Mouse (Mus musculus) G1E (cell line): ENCODE measurements around the gene Zfp599. TPM values are rescaled to one million over a fixed set of nuclear protein-coding genes. Genes with fewer than 3 reads are reported as not detected.
"Not testable (repeated sequence)": the region's sequence is repeated elsewhere in the genome, so short reads cannot be mapped to it uniquely, and the experiment has no call there.

ENCODE experiments used
- ATAC-seq: 2 replicates; pipeline ENCODE4 v1.8.0; 2016; ENCODE audit warnings: mild to moderate bottlenecking; ENCODE audit not compliant: insufficient number of reproducible peaks, poor library complexity, low FRiP score, severe bottlenecking; ENCODE audit errors: extremely low read depth
- DNase-seq: peaks from one replicate; pipeline ENCODE4 v3.0.0; 2012; ENCODE audit warnings: low spot score
- H3K27me3 ChIP-seq: 2 replicates; pipeline ENCODE4 v1.6.1; 2012; ENCODE audit warnings: mild to moderate bottlenecking, low read length, inconsistent platforms; ENCODE audit not compliant: insufficient read depth
- H3K36me3 ChIP-seq: replicated peaks from 2 replicates; pipeline ENCODE3; 2012; ENCODE audit warnings: mild to moderate bottlenecking, inconsistent platforms
- H3K4me1 ChIP-seq: 2 replicates; pipeline ENCODE4 v1.6.1; 2012; ENCODE audit warnings: low read depth, low read length, inconsistent platforms, mixed read lengths; ENCODE audit not compliant: insufficient read depth
- H3K4me3 ChIP-seq: 2 replicates; pipeline ENCODE4 v1.5.1; 2012; ENCODE audit warnings: low read depth, mild to moderate bottlenecking, inconsistent platforms, low read length, moderate library complexity, mixed read lengths
- H3K9me3 ChIP-seq: replicated peaks from 2 replicates; pipeline ENCODE4 v1.6.1; 2012; ENCODE audit warnings: inconsistent platforms
- CTCF ChIP-seq: IDR thresholded peaks from 2 replicates; pipeline ENCODE4 v1.5.1; 2012; ENCODE audit warnings: low read depth, low read length, inconsistent platforms, mixed read lengths
- GATA1 ChIP-seq: IDR thresholded peaks from 2 replicates; pipeline ENCODE4 v1.6.1; 2012; ENCODE audit warnings: borderline replicate concordance, low read length, inconsistent platforms, mixed read lengths
- GATA2 ChIP-seq: IDR thresholded peaks from 2 replicates; pipeline ENCODE4 v1.6.1; 2012; ENCODE audit warnings: low read depth, low read length, inconsistent platforms, borderline replicate concordance
- POLR2AphosphoS5 ChIP-seq: IDR thresholded peaks from 2 replicates; pipeline ENCODE4 v1.6.1; 2012; ENCODE audit warnings: low read depth, low read length, inconsistent platforms; ENCODE audit not compliant: insufficient replicate concordance
- TAL1 ChIP-seq: conservative IDR thresholded peaks from 2 replicates; pipeline ENCODE4 v1.6.1; 2012; ENCODE audit warnings: low read depth, low read length, inconsistent platforms, mixed read lengths
- polyA plus RNA-seq: library from polyadenylated mRNA; stranded (reverse); fragments of >175 nt; gene quantifications from 2 replicates; pipeline ENCODE4 v1.2.3, GENCODE M21; 2012
- total RNA-seq, 2 experiments: library from RNA; stranded (forward) in 1 of 2; stranded (reverse) in 1 of 2; fragments of 200-1000 nt in 1 of 2; fragments of >200 nt in 1 of 2; fragmentation: Nextera tagmentation in 1 of 2; gene quantifications; 2 replicates each; pipeline ENCODE4 v1.2.3; 2014 to 2017

The Zfp599 gene
- total and polyA plus RNA-seq, 3 experiments: 0.13 to 4.9 (median 2.0) TPM

GRCm38 (mm10) chr9:22240001-22240400 is 19.7 kb downstream of the Zfp599 start:
- H3K4me3 ChIP-seq: no peak overlapping the region
- TF ChIP-seq GATA2 (no peak), GATA1 (no peak), POLR2AphosphoS5 (no peak), TAL1 (no peak), CTCF (no peak)
- no peak for ATAC-seq

DNA sequence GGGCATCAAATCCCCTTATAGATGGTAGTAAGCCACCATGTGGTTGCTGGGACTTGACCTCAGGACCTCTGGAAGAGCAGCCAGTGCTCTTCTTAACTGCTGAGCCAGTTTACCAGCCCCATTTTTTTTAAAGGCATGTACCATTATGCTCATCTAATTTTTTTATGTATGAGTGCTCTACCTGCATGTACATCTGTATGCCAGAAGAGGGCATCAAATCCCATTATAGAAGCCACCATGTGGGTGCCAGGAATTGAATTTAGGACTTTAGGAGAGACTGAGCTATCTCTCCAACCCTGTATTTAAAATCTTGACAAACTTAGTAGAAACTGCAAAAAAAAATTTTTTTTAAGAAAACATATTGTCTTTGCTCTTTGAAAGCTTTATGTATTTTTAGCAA is 29.1 kb downstream of the Zfp599 start:
- Histone ChIP-seq H3K4me3 (no peak overlapping the region), H3K36me3 (peaks cover 55% of the 10 kb centered on the region), H3K9me3 (peaks cover 11% of the 10 kb centered on the region), H3K4me1 (peaks cover 23% of the 10 kb centered on the region), H3K27me3 (no peaks in the 10 kb centered on the region)
- no peak for DNase-seq
- TF ChIP-seq CTCF (no peak), POLR2AphosphoS5 (no peak), GATA1 (no peak), TAL1 (no peak), GATA2 (no peak)
- no peak for ATAC-seq

More at GRCm38 (mm10) chr9:22240001-22240400, 19.7 kb downstream of the Zfp599 start:
- H3K27me3 ChIP-seq: no peaks in the 10 kb centered on the region
- H3K36me3 ChIP-seq: peaks cover 94% of the 10 kb centered on the region
- H3K9me3 ChIP-seq: peaks cover 35% of the 10 kb centered on the region
- DNase-seq: no peak
- H3K4me1 ChIP-seq: peaks cover 3% of the 10 kb centered on the region; the same call in 1 of the 2 replicates

- ATAC-seq: no peak
- TF ChIP-seq CTCF: no peak
- no peak for TF ChIP-seq POLR2AphosphoS5
- no peak for TF ChIP-seq GATA2
- TF ChIP-seq GATA1: no peak
- TF ChIP-seq TAL1: no peak
- peaks cover 7% of the 10 kb centered on the region for H3K9me3 ChIP-seq
- no peak for DNase-seq
- H3K27me3 ChIP-seq: no peaks in the 10 kb centered on the region
- H3K36me3 ChIP-seq: peaks cover 50% of the 10 kb centered on the region
- peaks cover 23% of the 10 kb centered on the region for H3K4me1 ChIP-seq
- H3K4me3 ChIP-seq: no peak overlapping the region
Measured at GRCm38 (mm10) chr9:22230061-22230460, 29.6 kb downstream of the Zfp599 start.

- no peak for DNase-seq
- no peak overlapping the region; the same call in 1 of the 2 replicates for H3K4me3 ChIP-seq
- H3K36me3 ChIP-seq: peaks cover 45% of the 10 kb centered on the region
- no peaks in the 10 kb centered on the region for H3K27me3 ChIP-seq
- no peak for ATAC-seq
- H3K9me3 ChIP-seq: peaks cover 3% of the 10 kb centered on the region
- TF ChIP-seq POLR2AphosphoS5 (no peak), GATA1 (no peak), GATA2 (no peak), CTCF (no peak), TAL1 (no peak)
- peaks cover 23% of the 10 kb centered on the region for H3K4me1 ChIP-seq
Measured at GRCm38 (mm10) chr9:22229386-22230026, 30.2 kb downstream of the Zfp599 start.

DNA sequence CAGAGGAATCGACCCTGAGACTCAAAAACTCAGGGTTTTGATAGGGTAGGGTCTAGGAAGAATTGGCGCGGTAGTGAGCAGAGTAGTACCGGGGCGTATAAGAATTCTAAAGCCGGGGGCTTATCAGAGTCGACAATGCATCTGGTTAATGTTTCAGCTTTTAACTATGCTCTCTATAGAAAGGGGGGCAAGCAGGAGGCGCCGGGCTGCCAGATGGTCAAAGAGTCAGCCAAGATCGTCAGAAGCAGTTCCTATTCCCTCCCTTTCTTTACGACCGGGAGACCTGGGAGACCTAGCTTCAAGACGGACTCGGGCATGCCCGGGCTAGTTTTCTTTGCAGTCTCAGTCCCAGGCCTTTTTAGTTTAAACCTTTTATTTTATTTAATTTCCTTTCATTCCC is 32.8 kb downstream of the Zfp599 start:
- H3K27me3 ChIP-seq: no peaks in the 10 kb centered on the region
- peaks cover 25% of the 10 kb centered on the region for H3K36me3 ChIP-seq
- ATAC-seq: no peak
- H3K4me3 ChIP-seq: peak overlapping the region; percentile 94
- peaks cover 23% of the 10 kb centered on the region for H3K4me1 ChIP-seq
- no peak for DNase-seq
- TF ChIP-seq GATA1: no peak
- no peak for TF ChIP-seq TAL1
- TF ChIP-seq POLR2AphosphoS5: no peak
- no peak for TF ChIP-seq CTCF
- H3K9me3 ChIP-seq: no peaks in the 10 kb centered on the region; the same call in none of the 2 replicates

DNA sequence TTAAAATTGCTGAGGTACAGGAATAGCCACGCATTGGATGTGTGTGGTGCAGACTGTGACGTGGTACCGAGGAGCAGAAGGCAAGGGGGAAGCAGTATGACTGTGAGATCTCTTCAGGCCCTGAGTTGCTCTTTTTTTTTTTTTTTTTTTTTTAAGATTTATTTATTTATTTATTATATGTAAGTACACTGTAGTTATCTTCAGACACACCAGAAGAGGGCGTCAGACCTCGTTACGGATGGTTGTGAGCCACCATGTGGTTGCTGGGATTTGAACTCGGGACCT is 33.4 kb downstream of the Zfp599 start:
- ATAC-seq, H3K9me3 ChIP-seq, DNase-seq, H3K27me3 ChIP-seq: not testable (repeated sequence)
- Histone ChIP-seq H3K4me1 (peaks cover 18% of the 10 kb centered on the region), H3K4me3 (peak overlapping the region; percentile 94), H3K36me3 (peaks cover 20% of the 10 kb centered on the region)
